Mouse (Mus musculus) midbrain, embryonic 14.5 days (tissue): Measurements from ENCODE around the gene Zfand2b. TPM values are rescaled to one million over a fixed set of nuclear protein-coding genes. Genes with fewer than 3 reads are reported as not detected.

ENCODE experiments used
- ATAC-seq: fragments of 200-750 bp; cut with Nextera tagmentation; 2 replicates; pipeline ENCODE4 v1.8.0; 2017; ENCODE audit warnings: moderate number of reproducible peaks, moderate library complexity; ENCODE audit not compliant: low FRiP score, low TSS enrichment
- DNase-seq: peaks from one replicate; pipeline ENCODE4 v3.0.0-alpha.2; 2015
- H3K27ac ChIP-seq: fragments of 300-500 bp; sonication (generic); replicated peaks from 2 replicates; pipeline ENCODE4 v1.5.1; 2014; ENCODE audit warnings: mild to moderate bottlenecking, low read depth, low read length, moderate library complexity
- H3K27me3 ChIP-seq: fragments of 300-500 bp; sonication (generic); 2 replicates; pipeline ENCODE4 v1.6.1; 2014; ENCODE audit warnings: low read length, control low read depth, mixed read lengths; ENCODE audit not compliant: control insufficient read depth, insufficient read depth
- H3K36me3 ChIP-seq: fragments of 300-500 bp; sonication (generic); 2 replicates; pipeline ENCODE4 v1.6.1; 2014; ENCODE audit warnings: low read length, control low read depth; ENCODE audit not compliant: control insufficient read depth, insufficient read depth
- H3K4me1 ChIP-seq: fragments of 300-500 bp; sonication (generic); 2 replicates; pipeline ENCODE4 v1.6.1; 2014; ENCODE audit warnings: mild to moderate bottlenecking, antibody characterized with exemption, low read length, control low read depth; ENCODE audit not compliant: control insufficient read depth, insufficient read depth
- H3K4me2 ChIP-seq: fragments of 300-500 bp; sonication (generic); 2 replicates; pipeline ENCODE4 v1.6.1; 2014; ENCODE audit warnings: mild to moderate bottlenecking, low read length, moderate library complexity
- H3K4me3 ChIP-seq: fragments of 300-500 bp; sonication (generic); replicated peaks from 2 replicates; pipeline ENCODE4 v1.5.1; 2014; ENCODE audit warnings: low read depth, low read length
- H3K9ac ChIP-seq: fragments of 300-500 bp; sonication (generic); replicated peaks from 2 replicates; pipeline ENCODE4 v1.6.1; 2014; ENCODE audit warnings: mild to moderate bottlenecking, low read length, moderate library complexity
- H3K9me3 ChIP-seq: fragments of 300-500 bp; sonication (generic); 2 replicates; pipeline ENCODE4 v1.6.1; 2016; ENCODE audit warnings: low read length, control low read depth, mixed read lengths; ENCODE audit not compliant: control insufficient read depth
- WGBS: fragments of 180-500 bp; shearing (Covaris S2); extraction: QIAGEN DNeasy Blood & Tissue Kit; methylation state at CpG from one replicate; pipeline ENCODE4 v1.1.7; 2014; 5-methylcytosine and 5-hydroxymethylcytosine counted together
- polyA plus RNA-seq: library from polyadenylated mRNA; unstranded; fragments of >200 nt; fragmentation: Nextera tagmentation; extraction: Ambion mirVana; gene quantifications from 2 replicates; pipeline ENCODE4 v1.2.1, GENCODE M21; 2014

Zfand2b gene
- polyA plus RNA-seq, 1 experiment from 2014 or later = 34.5 TPM

DNA sequence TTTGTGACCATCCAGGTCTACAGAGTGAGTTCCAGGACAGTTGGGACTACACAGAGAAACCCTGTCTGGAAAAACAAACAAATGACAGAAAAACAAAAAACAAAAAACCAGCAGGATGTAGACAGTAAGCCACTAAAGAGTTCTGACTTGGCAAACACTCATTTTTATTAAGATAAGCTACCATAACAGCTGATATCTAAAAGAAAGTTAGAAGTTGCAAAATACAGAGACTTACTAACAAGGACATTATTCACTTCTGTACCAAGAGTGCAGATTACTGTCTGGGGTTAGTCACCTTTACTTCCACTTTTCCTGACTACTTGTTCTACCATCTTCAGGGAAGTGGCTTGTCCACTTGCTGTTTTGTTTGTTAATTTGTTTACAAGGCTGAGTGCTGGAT, 9.5 kb upstream of the Zfand2b start:
- no peaks in the 10 kb centered on the region for H3K4me1 ChIP-seq
- H3K9me3 ChIP-seq = no peaks in the 10 kb centered on the region
- ATAC-seq (no peak), DNase-seq (no peak)
- H3K9ac ChIP-seq = no peak overlapping the region
- no peaks in the 10 kb centered on the region for H3K36me3 ChIP-seq
- H3K4me3 ChIP-seq = no peak overlapping the region
- H3K27ac ChIP-seq = no peak overlapping the region
- H3K4me2 ChIP-seq = no peak overlapping the region
- H3K27me3 ChIP-seq = no peaks in the 10 kb centered on the region

GRCm38 (mm10) chr1:75159540-75160255, 8.7 kb upstream of the Zfand2b start:
- H3K4me1 ChIP-seq = no peaks in the 10 kb centered on the region
- H3K9me3 ChIP-seq = no peaks in the 10 kb centered on the region
- no peak overlapping the region for H3K27ac ChIP-seq
- WGBS = 70% methylated on average over 5 of the region's 5 CpGs
- H3K27me3 ChIP-seq = no peaks in the 10 kb centered on the region
- DNase-seq (no peak), ATAC-seq (no peak)
- H3K4me2 ChIP-seq = no peak overlapping the region
- no peak overlapping the region for H3K4me3 ChIP-seq
- H3K9ac ChIP-seq = no peak overlapping the region
- no peaks in the 10 kb centered on the region for H3K36me3 ChIP-seq

- DNase-seq (no peak), ATAC-seq (no peak)
- Histone ChIP-seq H3K27ac (no peak overlapping the region), H3K36me3 (no peaks in the 10 kb centered on the region), H3K9me3 (no peaks in the 10 kb centered on the region), H3K27me3 (no peaks in the 10 kb centered on the region), H3K4me2 (no peak overlapping the region), H3K4me3 (no peak overlapping the region), H3K4me1 (no peaks in the 10 kb centered on the region), H3K9ac (no peak overlapping the region)
- 79% methylated on average over 4 of the region's 4 CpGs for WGBS
Observed at GRCm38 (mm10) chr1:75160256-75160617, 8.2 kb upstream of the Zfand2b start.

GRCm38 (mm10) chr1:75168093-75168471, 364 bp upstream of the Zfand2b start:
- Histone ChIP-seq H3K9ac (peak overlapping the region; percentile 34; the same call in 1 of the 2 replicates), H3K4me2 (peak overlapping the region; percentile 72)
- 9% methylated on average over 7 of the region's 7 CpGs for WGBS

DNA sequence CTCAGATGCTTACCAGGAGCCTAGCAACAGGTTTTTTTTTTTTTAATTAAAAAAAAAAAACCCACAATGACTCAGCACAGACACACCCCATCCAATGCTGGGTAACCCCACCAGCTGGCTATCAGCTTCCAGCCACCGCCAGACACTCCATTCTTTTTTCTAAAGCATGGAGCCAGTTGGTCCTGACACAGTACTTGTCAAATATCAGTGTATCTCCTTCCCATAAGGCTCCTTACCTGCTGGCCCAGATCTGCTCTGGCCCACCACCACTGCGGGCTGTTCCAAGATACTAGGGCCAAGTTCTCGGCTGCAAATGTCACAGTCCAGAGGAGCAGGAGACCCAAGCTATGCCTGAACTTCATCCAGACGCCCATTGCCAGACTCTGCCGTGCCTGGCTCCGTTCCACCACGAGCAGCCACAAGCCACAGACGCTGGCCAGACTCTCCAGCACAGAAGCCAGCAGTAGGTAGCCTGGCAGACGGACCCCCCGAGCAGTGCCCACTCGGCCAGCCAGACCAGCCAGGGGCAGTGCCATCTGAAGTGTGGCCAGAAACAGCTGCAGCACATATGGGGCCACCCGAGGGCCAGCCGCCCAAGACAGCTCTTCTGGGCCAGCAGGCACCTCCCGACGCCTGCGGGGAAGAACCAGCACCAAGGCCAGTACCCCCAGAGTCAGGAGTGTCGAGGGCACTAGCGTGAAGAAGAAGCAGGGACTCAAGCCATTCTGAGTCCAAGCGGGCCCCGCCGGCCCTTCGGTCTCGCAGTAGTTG, 11.1 kb downstream of the Zfand2b start:
- Histone ChIP-seq H3K9me3 (no peaks in the 10 kb centered on the region), H3K4me1 (peaks cover 16% of the 10 kb centered on the region), H3K27ac (peak overlapping the region; percentile 57; the same call in 1 of the 2 replicates), H3K9ac (peak overlapping the region; percentile 61), H3K36me3 (peaks cover 60% of the 10 kb centered on the region), H3K4me2 (peak overlapping the region; percentile 100), H3K27me3 (no peaks in the 10 kb centered on the region), H3K4me3 (peak overlapping the region; percentile 55)
- DNase-seq (peak; percentile 39), ATAC-seq (peak; percentile 7)
- 6% methylated on average over 23 of the region's 23 CpGs for WGBS

More at GRCm38 (mm10) chr1:75168093-75168471, 364 bp upstream of the Zfand2b start:
- Histone ChIP-seq H3K4me1 (peaks cover 7% of the 10 kb centered on the region), H3K27ac (peak overlapping the region; percentile 85), H3K9me3 (no peaks in the 10 kb centered on the region), H3K4me3 (peak overlapping the region; percentile 77), H3K27me3 (no peaks in the 10 kb centered on the region), H3K36me3 (peaks cover 31% of the 10 kb centered on the region)
- no peak for DNase-seq
- peak; percentile 25; the same call in 1 of the 2 replicates for ATAC-seq

DNA sequence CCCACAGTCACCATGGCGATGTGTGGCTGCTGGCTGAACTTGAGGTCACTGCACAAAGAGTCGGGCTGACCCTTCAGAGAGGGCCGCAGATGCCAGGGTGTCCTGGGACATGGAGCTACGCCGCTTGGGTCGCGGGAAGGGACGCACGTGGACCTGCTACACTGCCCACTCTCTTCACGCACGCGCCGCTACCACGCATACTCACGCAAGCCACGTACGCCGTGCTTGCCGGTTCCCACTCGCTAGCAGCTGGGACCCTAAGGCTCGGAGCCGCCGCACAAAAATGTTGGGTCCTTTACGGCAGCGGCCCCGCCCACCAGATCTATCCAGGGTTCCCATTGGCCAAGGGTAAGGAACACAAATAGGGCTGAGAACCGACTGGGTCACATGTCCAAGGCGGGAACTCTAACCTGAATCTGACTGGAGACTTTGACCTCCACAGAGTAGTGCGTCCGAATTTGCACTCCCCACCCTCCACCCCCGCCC, 11.7 kb downstream of the Zfand2b start, which contains the start of gene Abcb6:
Abcb6 (minus strand) TSS at position 288 of the 486 bp plus-strand sequence.
- Histone ChIP-seq H3K4me1 (peaks cover 16% of the 10 kb centered on the region), H3K36me3 (peaks cover 62% of the 10 kb centered on the region), H3K9me3 (no peaks in the 10 kb centered on the region), H3K27ac (peak within 1 kb of the TSS; percentile 57; the same call in 1 of the 2 replicates), H3K4me3 (peak within 1 kb of the TSS; percentile 55), H3K4me2 (peak within 1 kb of the TSS; percentile 100), H3K9ac (peak within 1 kb of the TSS; percentile 61), H3K27me3 (no peaks in the 10 kb centered on the region)
- under 1% methylated on average over 31 of the region's 31 CpGs for WGBS
- ATAC-seq (peak; percentile 94), DNase-seq (peak; percentile 96)

- Histone ChIP-seq H3K36me3 (peaks cover 62% of the 10 kb centered on the region), H3K4me3 (peak overlapping the region; percentile 55), H3K4me2 (peak overlapping the region; percentile 100), H3K4me1 (peaks cover 16% of the 10 kb centered on the region), H3K27ac (0 out of 2 replicates have a peak overlapping the region, but pooled peaks have one; percentile 57), H3K9me3 (no peaks in the 10 kb centered on the region), H3K9ac (no peak overlapping the region), H3K27me3 (no peaks in the 10 kb centered on the region)
- DNase-seq (no peak), ATAC-seq (no peak)
- 31% methylated on average over 7 of the region's 7 CpGs for WGBS
Observed at GRCm38 (mm10) chr1:75180741-75181140, 12.3 kb downstream of the Zfand2b start.

DNA sequence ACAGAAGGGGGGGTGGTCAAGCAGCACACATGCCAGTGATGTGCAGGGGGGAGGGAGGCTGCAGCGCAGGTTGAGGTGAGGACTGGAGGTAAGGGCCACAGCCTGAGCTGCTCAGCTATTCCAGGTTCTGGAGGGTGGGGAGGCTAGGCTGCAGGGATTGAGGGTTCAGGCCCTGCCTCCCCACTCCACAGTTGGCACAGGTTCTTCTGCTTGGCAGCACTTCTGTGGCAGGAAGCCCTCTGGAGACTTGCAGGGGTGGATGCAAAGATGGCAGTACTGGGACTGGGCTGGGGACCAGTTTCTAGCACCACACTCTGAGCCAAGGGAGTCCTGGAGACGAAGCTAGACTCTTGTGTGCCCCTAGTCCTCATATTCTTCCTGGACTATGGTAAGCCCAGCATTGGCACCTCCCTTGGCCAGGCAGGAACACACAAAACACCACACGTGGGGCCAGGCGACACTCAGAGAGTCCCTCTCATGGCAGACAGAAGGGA, 13.0 kb downstream of the Zfand2b start:
- H3K27ac ChIP-seq = no peak overlapping the region
- H3K9ac ChIP-seq = no peak overlapping the region
- no peak overlapping the region for H3K4me2 ChIP-seq
- 83% methylated on average over 4 of the region's 4 CpGs for WGBS
- H3K9me3 ChIP-seq = no peaks in the 10 kb centered on the region
- no peaks in the 10 kb centered on the region for H3K27me3 ChIP-seq
- DNase-seq (no peak), ATAC-seq (no peak)
- H3K36me3 ChIP-seq = peaks cover 62% of the 10 kb centered on the region
- peaks cover 16% of the 10 kb centered on the region for H3K4me1 ChIP-seq
- no peak overlapping the region for H3K4me3 ChIP-seq
